Mouse (Mus musculus): ENCODE measurements at regions not wholly inside any gene's neighbourhood (a gene's known extent, or its start where the extent isn't known, plus 50 kb on each side); places are given as distances from the start of the nearest gene placed in this dataset.
"Not testable (repeated sequence)": the region's sequence is repeated elsewhere in the genome, so short reads cannot be mapped to it uniquely, and the experiment has no call there.

DNA sequence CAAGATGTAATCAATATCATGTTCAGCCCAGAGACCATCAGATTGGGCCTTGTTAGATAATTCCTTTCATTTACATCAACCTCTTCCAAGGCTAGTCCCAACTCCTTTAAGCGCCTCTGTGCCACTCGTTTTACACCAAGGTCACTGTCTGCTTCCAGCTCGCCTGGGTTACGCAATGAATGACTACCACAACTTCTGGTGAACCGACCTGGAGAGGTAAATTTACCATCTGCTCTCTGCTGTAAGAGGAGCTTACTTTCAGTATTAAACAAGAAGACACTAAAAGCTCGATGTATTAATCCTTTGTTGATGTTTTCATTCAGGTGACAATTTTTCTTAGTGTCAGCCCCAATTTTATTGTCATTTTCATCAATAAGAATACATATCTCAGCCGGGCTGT, 51.7 kb upstream of the Fam174b start:
- DNase-seq, result no peak

DNA sequence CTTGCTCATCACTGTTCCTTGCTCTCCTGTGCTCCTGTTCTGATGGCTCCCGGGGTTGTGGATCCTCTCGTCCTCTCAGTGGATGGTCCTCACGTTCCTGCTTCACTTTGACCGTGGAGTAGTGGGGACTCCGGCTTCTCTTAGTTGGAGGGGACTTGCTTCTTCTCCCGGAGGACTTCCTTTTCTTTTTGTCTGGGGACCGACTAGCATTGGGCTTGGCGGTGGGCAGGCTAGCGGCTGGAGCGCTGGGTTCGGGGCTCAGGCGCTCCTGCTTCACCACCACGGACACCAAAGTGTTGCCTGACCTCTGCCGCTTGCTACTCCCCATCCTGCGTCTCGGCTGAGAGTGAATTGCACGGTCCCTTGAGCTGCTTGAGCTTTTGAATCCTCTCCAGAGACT, 53.9 kb upstream of the Fam174b start:
- DNase-seq, result not testable (repeated sequence)

DNA sequence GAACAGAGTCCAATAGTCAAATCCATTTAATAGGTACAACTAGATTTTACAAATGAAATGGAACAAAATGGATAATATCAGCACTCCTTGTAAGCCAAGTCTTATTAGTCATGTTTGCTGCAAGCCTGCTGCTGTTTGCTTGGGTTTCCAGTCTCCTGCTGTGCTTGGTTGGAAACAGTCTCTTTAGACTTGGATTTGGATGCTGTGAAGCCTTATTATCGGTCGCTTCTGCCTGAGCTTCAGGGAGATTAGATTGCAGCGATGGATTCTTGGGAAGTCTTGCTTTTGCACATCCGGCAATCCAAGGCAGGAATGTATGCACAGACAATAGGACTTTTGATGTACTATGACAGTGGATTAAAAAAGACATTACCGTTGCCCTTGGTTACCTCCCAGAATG, 57.3 kb upstream of the Fam174b start:
- no peak for DNase-seq

- DNase-seq, result no peak
These were observed 69.5 kb upstream of the Fam174b start for GRCm38 (mm10) chr7:73670598-73670997.

DNA sequence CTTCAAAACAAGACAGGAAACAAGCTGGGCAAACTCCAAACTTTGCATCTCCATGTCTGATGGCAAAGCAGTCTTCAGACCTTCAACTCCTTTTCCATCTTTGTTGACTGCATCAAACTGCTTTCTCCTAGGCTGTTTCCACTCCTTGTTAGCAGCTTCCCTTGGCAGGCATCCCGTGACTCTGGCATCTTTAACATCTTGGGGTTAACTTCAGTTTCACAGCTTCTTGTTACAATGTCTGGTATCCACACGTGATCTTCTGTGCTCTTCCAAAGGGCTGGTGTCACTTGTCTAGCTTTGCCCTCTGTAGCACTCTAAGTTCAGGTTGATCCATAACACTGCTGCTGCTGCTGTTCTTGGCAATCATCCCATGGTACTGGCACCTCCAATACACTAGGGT, 71.3 kb upstream of the Fam174b start:
- DNase-seq, result no peak

DNA sequence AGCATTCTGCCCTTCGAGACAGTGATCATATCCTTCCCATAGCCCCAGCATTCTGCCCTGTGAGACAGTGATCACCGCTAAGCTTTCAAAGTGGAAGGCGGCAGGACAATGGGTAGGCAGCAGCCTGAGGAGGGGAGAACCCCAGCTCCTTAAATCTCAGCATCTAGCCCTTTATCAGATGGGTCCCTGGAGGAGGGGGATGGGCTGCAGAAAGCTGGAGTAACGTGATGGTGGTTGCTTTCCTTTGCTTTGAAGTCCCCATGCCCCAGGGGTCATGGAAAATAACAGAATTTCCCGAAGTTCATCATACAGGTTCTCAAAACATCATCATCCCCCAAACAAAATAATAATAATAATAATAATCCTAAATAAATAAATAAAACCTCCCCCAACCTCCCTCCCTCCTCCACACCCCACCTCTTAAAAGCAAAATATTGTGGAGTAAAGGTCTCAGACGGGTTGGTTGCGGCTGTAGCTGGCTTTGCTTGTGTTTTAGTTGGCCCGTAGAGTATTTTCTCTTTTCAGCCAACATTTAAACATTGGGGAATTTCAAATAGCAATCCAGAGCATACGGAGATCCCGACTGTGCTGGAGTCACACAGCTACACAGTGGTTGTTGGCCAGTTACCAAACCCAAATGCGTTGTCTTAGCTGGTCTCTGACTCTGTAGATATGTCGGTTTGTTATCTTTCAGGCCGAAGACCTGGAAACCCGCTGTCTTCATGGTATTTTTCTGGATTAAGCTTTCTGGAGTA, 73.0 kb upstream of the Fam174b start:
- no peak for DNase-seq

- DNase-seq, result no peak
These were observed 75.1 kb upstream of the Fam174b start for GRCm38 (mm10) chr7:73664962-73665361.

- DNase-seq, result no peak
These were observed 77.6 kb upstream of the Fam174b start for GRCm38 (mm10) chr7:73662536-73662935.

DNA sequence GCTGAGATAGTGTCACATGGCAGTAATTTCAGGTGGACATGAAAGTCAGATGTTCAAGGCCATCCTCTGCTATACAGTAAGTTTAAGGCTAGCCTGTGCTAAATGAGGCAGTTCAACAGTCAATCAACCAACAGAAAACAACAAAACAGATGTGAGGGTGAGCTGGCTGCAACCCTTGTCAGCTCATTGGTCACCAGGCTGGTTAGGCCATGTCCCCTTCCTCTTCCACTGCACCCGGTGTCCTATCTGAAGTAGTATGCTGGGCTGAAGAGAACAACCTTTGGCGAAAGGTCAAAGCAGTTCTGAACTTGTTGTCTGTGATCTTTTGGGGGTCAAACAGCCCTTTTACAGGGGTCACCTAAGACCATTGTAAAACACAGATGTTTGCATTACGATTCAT, 78.2 kb upstream of the Fam174b start:
- no peak for DNase-seq

DNA sequence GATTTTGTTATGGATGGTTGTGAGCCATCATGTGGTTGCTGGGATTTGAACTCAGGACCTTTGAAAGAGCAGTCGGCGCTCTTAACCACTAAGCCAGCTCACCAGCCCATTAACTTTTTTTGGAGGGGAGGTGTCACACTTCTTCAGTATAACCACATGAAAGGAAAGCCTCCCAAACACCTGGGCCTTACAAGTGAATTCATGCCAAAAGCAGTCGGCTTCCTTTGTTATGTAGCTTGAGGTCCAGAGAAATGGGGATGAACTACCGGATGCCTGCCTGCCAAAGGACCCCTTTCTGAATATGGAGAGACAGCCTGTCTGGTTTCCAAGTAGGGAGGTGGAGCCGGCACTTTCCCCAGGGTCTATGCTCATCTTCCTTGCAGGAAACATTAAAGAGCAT, 80.6 kb upstream of the Fam174b start:
- DNase-seq, result no peak

- DNase-seq, result no peak
These were observed 82.8 kb upstream of the Fam174b start for GRCm38 (mm10) chr7:73657283-73657682.

DNA sequence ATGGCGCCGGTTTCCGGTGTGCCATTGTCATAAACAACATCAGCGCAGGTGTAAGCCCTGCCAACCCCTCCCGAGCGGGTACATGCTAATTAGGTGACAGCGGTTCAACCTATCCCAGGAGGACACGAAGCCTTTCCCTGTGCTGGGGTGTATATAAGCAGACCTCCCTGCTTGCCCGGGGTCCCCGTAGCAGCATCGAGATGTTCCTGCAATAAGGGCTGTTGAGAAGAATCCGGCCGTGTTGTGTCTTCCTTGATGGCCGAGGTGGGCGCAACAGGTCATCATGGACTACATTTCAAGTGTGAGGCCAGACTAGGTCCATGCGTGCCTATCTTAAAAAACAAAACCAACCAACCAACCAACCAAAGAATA, 83.7 kb upstream of the Fam174b start:
- DNase-seq, result not testable (repeated sequence)

- no peak for DNase-seq
These were observed 84.2 kb upstream of the Fam174b start for GRCm38 (mm10) chr7:73655787-73656423.

- DNase-seq, result peak; percentile 18
These were observed 85.8 kb upstream of the Fam174b start for GRCm38 (mm10) chr7:73654193-73654871.

DNA sequence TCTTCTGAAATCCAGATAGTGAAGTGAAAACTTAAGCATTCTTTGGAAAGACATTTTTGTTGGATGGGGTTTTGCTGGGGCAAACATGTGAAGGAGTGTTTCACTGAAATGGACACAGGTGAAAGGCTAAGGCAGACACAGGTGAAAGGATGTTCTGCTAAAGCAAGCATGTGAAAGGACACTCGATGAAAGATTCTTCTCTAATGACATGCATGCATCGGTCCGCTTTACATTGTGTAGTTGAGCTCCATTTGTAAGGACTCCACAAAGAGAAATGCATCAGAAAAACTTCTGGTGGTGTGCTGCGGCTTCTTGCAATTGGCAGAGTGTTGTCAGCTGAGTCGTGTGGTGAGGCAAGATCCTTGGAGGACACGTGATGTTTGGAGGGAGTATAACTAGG, 89.2 kb upstream of the Fam174b start:
- DNase-seq, result no peak

DNA sequence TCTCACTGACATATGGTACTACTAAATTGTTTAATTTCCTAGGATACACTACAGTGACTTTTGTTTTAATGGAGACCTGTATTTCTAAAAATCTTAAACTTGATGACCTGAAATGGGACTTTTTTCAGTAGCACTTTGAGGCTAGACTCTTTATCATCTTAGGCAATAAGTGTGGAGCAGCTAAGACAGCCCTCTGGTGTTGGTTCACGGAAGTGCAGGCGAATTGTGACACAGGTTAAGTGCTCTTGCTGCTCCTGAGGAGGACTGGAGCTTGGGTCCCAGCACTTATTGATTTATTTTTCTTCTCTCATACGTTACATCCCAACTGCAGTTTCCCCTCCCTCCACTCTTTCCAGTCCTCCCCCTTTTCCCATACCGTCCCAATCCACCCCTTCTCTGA, 92.1 kb upstream of the Fam174b start:
- DNase-seq, result peak; percentile 54

DNA sequence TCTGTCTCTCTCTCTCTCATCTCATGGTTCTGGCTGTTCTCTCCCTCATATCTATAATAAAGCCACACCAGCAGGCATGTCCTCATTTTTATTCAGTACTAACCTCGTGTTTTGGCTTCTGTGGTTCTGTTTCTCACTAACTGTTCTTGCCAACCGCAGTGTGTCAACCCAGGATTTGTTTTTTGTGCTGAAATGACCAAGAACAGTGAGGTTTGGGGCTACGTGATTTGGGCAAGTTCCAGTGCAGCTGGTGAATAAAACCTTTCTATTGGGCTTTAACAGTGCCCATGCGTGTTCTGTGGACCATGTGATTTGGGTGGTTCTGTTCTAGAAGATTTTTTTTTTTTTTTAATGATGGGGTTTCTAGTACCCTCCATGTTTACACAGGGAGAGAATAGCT, 93.0 kb upstream of the Fam174b start:
- no peak for DNase-seq

- no peak for DNase-seq
These were observed 93.4 kb upstream of the Fam174b start for GRCm38 (mm10) chr7:73646711-73647110.

DNA sequence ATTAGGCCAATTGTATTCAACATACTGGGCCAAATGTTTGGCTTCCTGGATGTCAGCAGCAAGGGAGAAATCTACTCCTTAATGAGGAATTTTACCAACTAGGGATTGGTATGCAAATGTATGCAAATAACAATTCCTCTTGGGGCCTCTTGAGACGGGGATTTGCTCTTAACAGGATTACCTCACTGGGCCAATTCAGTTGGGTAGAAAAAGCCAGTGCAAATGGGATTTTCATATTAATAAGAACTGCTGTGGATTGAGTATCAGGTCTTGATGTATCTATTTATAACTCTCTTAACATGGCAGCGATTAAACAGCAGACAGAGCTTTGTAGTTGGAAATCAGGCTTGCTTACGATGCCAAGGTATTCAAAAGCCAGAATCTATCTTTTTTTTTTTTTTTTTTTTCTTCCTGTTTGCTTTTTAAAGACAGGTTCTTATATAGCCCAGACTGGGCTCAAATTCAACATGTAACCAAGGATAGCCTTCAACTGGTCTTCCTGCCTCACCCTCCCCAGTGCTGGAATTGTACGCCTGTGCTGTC, 95.7 kb upstream of the Fam174b start:
- DNase-seq, result no peak

DNA sequence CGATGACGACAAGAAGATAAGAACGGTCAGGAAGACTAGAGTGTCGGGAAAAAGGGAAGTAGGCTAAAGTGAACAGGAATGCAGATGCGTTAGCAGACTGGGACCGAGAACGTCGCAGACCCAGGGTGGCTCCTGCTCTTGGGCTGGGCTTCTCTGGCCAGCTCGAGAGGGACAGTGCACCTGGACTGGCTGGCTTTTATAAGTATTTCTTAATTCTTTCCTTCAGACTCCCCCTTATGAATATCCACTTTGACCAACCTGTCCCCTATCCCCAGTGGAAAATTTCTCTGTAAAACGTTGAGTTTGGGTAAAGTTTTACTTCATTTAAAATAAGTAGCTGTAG, 96.1 kb upstream of the Fam174b start:
- no peak for DNase-seq

- no peak for DNase-seq
These were observed 96.7 kb upstream of the Fam174b start for GRCm38 (mm10) chr7:73643306-73643992.

- no peak for DNase-seq
These were observed 98.6 kb upstream of the Chd2 start for GRCm38 (mm10) chr7:73640194-73640593.

DNA sequence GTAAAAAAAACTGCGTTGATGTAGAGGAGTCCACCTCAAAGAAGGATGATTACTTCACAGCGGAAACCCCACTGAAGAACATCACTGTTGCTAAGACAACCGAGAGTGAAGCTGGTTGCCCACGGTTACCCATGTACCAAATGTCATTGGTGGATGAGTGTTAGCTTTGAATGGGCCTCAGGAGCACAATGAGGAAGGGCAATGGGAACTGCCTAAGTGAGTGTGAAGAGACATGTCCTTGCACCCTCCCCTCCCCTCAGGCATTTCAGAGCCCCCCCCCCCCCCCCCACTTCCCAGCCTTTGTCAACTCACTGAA, 96.1 kb upstream of the Chd2 start:
- DNase-seq, result no peak
